13 mouse cellular contexts compared by ENCODE assay signal in the genomic region with DNA sequence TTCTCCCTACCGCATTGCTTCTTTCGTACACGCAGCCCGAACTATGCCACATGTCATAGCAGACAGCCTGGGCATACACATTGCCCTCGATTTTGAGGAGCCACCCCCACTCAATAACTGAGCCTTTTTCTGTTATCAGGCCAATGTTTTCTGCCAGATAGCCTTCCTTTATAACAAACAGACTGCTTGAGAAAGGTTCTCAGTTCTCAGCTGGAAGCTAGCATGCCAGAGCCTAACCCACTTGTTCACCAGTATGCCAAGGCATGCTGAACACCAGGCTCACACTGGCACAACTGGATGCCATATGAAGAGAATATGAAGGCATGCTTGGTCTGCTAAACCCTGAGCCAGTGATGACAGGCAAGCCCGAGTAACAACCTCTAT. TPM values are rescaled to one million over a fixed set of nuclear protein-coding genes. Genes with fewer than 3 reads are reported as not detected.
DNase-seq lines count a peak whose midpoint lies in the region; ATAC-seq and TF ChIP-seq lines count a peak whose summit lies in the region.
"Had no signal": no experiment of that assay in that cellular context is flagged by ENCODE, and none has a peak within 500 bp of the region (broad histone marks: within the 10 kb centered on the region; RNA-seq: fewer than 3 reads in every experiment).

No protein-coding gene starts in this region.

- TF ChIP-seq CTCF in bone marrow macrophage, adult 2 months (IDR thresholded peaks at IDR 0.05; ENCODE audit: low read depth, low read length) = no peak

- H3K27me3 ChIP-seq in limb, embryonic 15.5 days = no peaks in the 10 kb centered on the region
- no peaks in the 10 kb centered on the region for H3K27me3 ChIP-seq in limb, embryonic 10.5 days (ENCODE audit: low read depth, poor library complexity, severe bottlenecking)
- no peaks in the 10 kb centered on the region for H3K27me3 ChIP-seq in intestine, embryonic 16.5 days (replicated peaks; ENCODE audit: control insufficient read depth, insufficient read depth, low read length)
- no peaks in the 10 kb centered on the region for H3K27me3 ChIP-seq in heart, embryonic 12.5 days (replicated peaks)

- no peaks in the 10 kb centered on the region for H3K9me3 ChIP-seq in limb, embryonic 15.5 days
- no peaks in the 10 kb centered on the region for H3K9me3 ChIP-seq in limb, embryonic 10.5 days (replicated peaks)
- no peaks in the 10 kb centered on the region for H3K9me3 ChIP-seq in intestine, embryonic 16.5 days (ENCODE audit: control insufficient read depth, low read length)
- H3K9me3 ChIP-seq in heart, embryonic 12.5 days (replicated peaks) = no peaks in the 10 kb centered on the region

- WGBS in limb, embryonic 15.5 days = 70% methylated on average over 6 of the region's 6 CpGs
- 83% methylated on average over 6 of the region's 6 CpGs for WGBS in limb, embryonic 10.5 days
- WGBS in intestine, embryonic 16.5 days = 76% methylated on average over 6 of the region's 6 CpGs
- 76% methylated on average over 6 of the region's 6 CpGs for WGBS in heart, embryonic 12.5 days

- H3K9ac ChIP-seq in limb, embryonic 15.5 days = no peak overlapping the region
- H3K9ac ChIP-seq in intestine, embryonic 16.5 days (ENCODE audit: low read depth, low read length) = no peak overlapping the region
- no peak overlapping the region for H3K9ac ChIP-seq in heart, embryonic 12.5 days
- H3K9ac ChIP-seq: hindbrain, embryonic 14.5 days had no signal

- no peak for DNase-seq in limb, embryonic 10.5 days (ENCODE audit: low spot score)
- no peak for DNase-seq in layer of hippocampus, postnatal 10 days (ENCODE audit: low spot score in 2 of 2)
- DNase-seq in heart, postnatal 4 days = no peak
- DNase-seq: cerebellum, adult 9-11 months; kidney, adult 18-20 months; lung, postnatal 10 days had no signal

- H3K36me3 ChIP-seq in limb, embryonic 15.5 days = 0 out of 2 replicates have a peak, but pooled peaks cover 2% of the 10 kb centered on the region
- H3K36me3 ChIP-seq in limb, embryonic 10.5 days = peaks cover 37% of the 10 kb centered on the region
- H3K36me3 ChIP-seq in intestine, embryonic 16.5 days (ENCODE audit: control insufficient read depth, insufficient read depth, low read length) = no peaks in the 10 kb centered on the region
- peaks cover 7% of the 10 kb centered on the region; the same call in 1 of the 2 replicates for H3K36me3 ChIP-seq in heart, embryonic 12.5 days

- H3K27ac ChIP-seq in limb, embryonic 15.5 days = peak overlapping the region; percentile 12; the same call in 1 of the 2 replicates
- H3K27ac ChIP-seq in limb, embryonic 10.5 days = no peak overlapping the region
- peak overlapping the region; percentile 56; the same call in 1 of the 2 replicates for H3K27ac ChIP-seq in bone marrow macrophage, adult 2 months (ENCODE audit: insufficient read depth, low read depth, low read length)
- H3K27ac ChIP-seq in intestine, embryonic 16.5 days (ENCODE audit: low read length) = 0 out of 2 replicates have a peak overlapping the region, but pooled peaks have one; percentile 24
- no peak overlapping the region for H3K27ac ChIP-seq in heart, embryonic 12.5 days (ENCODE audit: poor library complexity, severe bottlenecking)
- H3K27ac ChIP-seq: hindbrain, embryonic 14.5 days had no signal

- H3K4me2 ChIP-seq in limb, embryonic 15.5 days = no peak overlapping the region
- H3K4me2 ChIP-seq in intestine, embryonic 16.5 days (ENCODE audit: low read depth, low read length) = no peak overlapping the region
- H3K4me2 ChIP-seq in heart, embryonic 12.5 days = no peak overlapping the region
- H3K4me2 ChIP-seq: hindbrain, embryonic 14.5 days; midbrain, embryonic 11.5 days had no signal

- TF ChIP-seq POLR2A in bone marrow macrophage, adult 2 months (IDR thresholded peaks at IDR 0.05; ENCODE audit: borderline replicate concordance, low read depth, low read length) = no peak

- peaks cover 42% of the 10 kb centered on the region for H3K4me1 ChIP-seq in limb, embryonic 15.5 days
- H3K4me1 ChIP-seq in limb, embryonic 10.5 days = peaks cover 67% of the 10 kb centered on the region
- peaks cover 24% of the 10 kb centered on the region for H3K4me1 ChIP-seq in bone marrow macrophage, adult 2 months (ENCODE audit: control insufficient read depth, insufficient read depth, low read length)
- peaks cover 21% of the 10 kb centered on the region for H3K4me1 ChIP-seq in intestine, embryonic 16.5 days (ENCODE audit: control insufficient read depth, insufficient read depth, low read length)
- H3K4me1 ChIP-seq in heart, embryonic 12.5 days (replicated peaks) = peaks cover 49% of the 10 kb centered on the region

- ATAC-seq in limb, embryonic 15.5 days (ENCODE audit: insufficient number of reproducible peaks, low FRiP score, low TSS enrichment, low read depth) = no peak
- ATAC-seq in intestine, embryonic 16.5 days = peak; percentile 29; the same call in 1 of the 2 replicates
- ATAC-seq in megakaryocyte-erythroid progenitor cell, adult 5-6 weeks (replicated peaks; ENCODE audit: low FRiP score, low TSS enrichment, poor library complexity, severe bottlenecking) = peak; percentile 66
- no peak for ATAC-seq in heart, embryonic 12.5 days (ENCODE audit: insufficient number of reproducible peaks, low FRiP score)

- no peak overlapping the region for H3K4me3 ChIP-seq in limb, embryonic 15.5 days
- no peak overlapping the region for H3K4me3 ChIP-seq in limb, embryonic 10.5 days
- H3K4me3 ChIP-seq in bone marrow macrophage, adult 2 months (ENCODE audit: insufficient read depth, low read length) = no peak overlapping the region
- H3K4me3 ChIP-seq in intestine, embryonic 16.5 days (ENCODE audit: low read length) = no peak overlapping the region
- no peak overlapping the region for H3K4me3 ChIP-seq in heart, embryonic 12.5 days

RNA-seq across cellular contexts. Expression of gene Tmem131l, which starts 17.8 kb away (rescaled TPM):
- polyA plus RNA-seq in limb, embryonic 15.5 days (2015; fragmentation: Nextera tagmentation; extraction: Ambion mirVana) = 47.9 and 51.4 TPM in 2 replicates
- 79.5 and 84.5 TPM in 2 replicates for polyA plus RNA-seq in limb, embryonic 10.5 days (2016; fragmentation: Nextera tagmentation; extraction: Ambion mirVana)
- 49.9 and 57.5 TPM in 2 replicates for polyA plus RNA-seq in bone marrow macrophage, adult 2 months (2012; ENCODE audit: insufficient read depth, insufficient read length, missing spikeins)
- polyA plus RNA-seq in intestine, embryonic 16.5 days (2015; fragmentation: Nextera tagmentation; extraction: Ambion mirVana) = 18.2 and 19.8 TPM in 2 replicates
- total RNA-seq in megakaryocyte-erythroid progenitor cell, adult 5-6 weeks (2014; fragmentation: Nextera tagmentation) = 103 and 106 TPM in 2 replicates
- total RNA-seq in megakaryocyte-erythroid progenitor cell, adult 5-6 weeks (2017) = 32.7 and 42.1 TPM in 2 replicates
- 26.9 and 27.4 TPM in 2 replicates for polyA plus RNA-seq in heart, embryonic 12.5 days (2016; fragmentation: Nextera tagmentation; extraction: Ambion mirVana)
- total RNA-seq in layer of hippocampus, postnatal 10 days (2021) = 10 to 100 TPM; 45.4 to 47.6 TPM
- 10 to 100 TPM; 32.7 to 41.7 TPM for total RNA-seq in heart, postnatal 4 days (2021)

Comparison
In these comparisons a context has a peak if more than half of its experiments do, and no peak if none do; other contexts are left out.
1. H3K27ac ChIP-seq: peak in limb, embryonic 15.5 days (single experiment), bone marrow macrophage, adult 2 months (single experiment) and intestine, embryonic 16.5 days (single experiment); none in limb, embryonic 10.5 days (single experiment) and heart, embryonic 12.5 days (single experiment).
2. ATAC-seq: peak in intestine, embryonic 16.5 days (single experiment) and megakaryocyte-erythroid progenitor cell, adult 5-6 weeks (single experiment); none in limb, embryonic 15.5 days (single experiment) and heart, embryonic 12.5 days (single experiment).